Mouse (Mus musculus) liver, postnatal 0 days (tissue): ENCODE data around the gene Larp4b.

ENCODE experiments used
- CTCF ChIP-seq: sonication (generic); IDR thresholded peaks from 2 replicates; pipeline ENCODE4 v1.5.1; 2016; ENCODE audit warnings: antibody characterized with exemption, low read depth
- EP300 ChIP-seq: IDR thresholded peaks from 2 replicates; pipeline ENCODE4 v1.6.1; 2016; ENCODE audit warnings: antibody characterized with exemption, low read depth, mild to moderate bottlenecking

- TF ChIP-seq CTCF, result no peak
- no peak for TF ChIP-seq EP300
Measured at GRCm38 (mm10) chr13:9099289-9099688, 5.6 kb downstream of the Larp4b start.
